Mouse (Mus musculus) neutrophil, adult 83 days (primary cell): ENCODE data around the gene Psg27. TPM values are rescaled to one million over a fixed set of nuclear protein-coding genes. Genes with fewer than 3 reads are reported as not detected.

Experiments used
- total RNA-seq, 2 experiments: library from RNA; stranded (reverse); gene quantifications; one replicate each; pipeline ENCODE4 v1.2.4; 2023

The Psg27 gene
- not detected for total RNA-seq

DNA sequence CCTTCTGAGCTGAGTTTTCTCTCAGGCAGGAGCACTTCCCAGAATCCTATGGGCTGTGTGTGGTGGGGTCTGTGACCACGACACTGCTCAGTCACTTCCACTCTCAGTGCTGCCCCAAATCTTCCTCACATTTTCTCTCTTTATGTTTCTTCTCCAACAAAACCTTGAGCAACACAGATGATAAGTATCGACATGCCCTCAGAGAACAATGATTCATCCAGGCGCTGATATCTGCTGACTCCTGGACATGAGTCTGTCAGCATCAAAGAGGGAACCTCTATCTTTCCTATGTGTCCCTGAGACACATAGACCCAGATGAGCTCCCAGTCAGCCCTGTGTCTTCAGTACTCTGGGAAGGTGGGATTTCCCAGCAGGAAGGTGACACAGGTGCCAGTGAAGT, at the start of gene Psg27:
Psg27 (minus strand) TSS at position 101 of the 400 bp plus-strand sequence.

DNA sequence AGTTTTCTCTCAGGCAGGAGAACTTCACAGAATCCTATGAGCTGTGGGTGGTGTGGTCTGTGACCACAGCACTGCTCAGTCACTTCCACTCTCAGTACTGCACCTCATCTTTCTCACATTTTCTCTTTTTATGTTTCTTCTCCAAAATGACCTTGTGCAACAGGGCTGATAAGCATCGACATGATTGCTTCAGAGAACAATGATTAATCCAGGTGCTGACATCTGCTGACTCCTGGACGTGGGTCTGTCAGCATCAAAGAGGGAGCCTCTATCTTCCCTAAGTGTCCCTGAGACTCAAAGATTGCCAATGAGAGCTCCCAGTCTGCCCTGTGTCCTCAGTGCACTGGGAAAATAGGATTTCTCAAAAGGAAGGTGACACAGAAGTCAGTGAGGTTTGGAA, 49.3 kb upstream of the Psg27 start, which contains the start of gene Psg23:
Psg23 (minus strand) TSS at position 101 of the 400 bp plus-strand sequence.

GRCm38 (mm10) chr7:18532169-18532568, 34.9 kb downstream of the Psg27 start, which contains the start of gene Psg25:
Psg25 (minus strand) TSS chr7:18532269.

Other genes with a start within 250 kb of the Psg27 start
- not detected for gene Psg18, start 212.3 kb downstream of the Psg27 start, total RNA-seq
- gene Psg28, start 135.3 kb downstream of the Psg27 start, total RNA-seq = not detected
- not detected for gene Psg26, start 83.1 kb downstream of the Psg27 start, total RNA-seq
- gene Psg25, start 35.0 kb downstream of the Psg27 start, total RNA-seq = not detected
- not detected for gene Psg23, start 49.2 kb upstream of the Psg27 start, total RNA-seq
- gene Psg21, start 89.4 kb upstream of the Psg27 start, total RNA-seq = not detected
- not detected for gene Psg20, start 118.9 kb upstream of the Psg27 start, total RNA-seq
- not detected for gene Psg22, start 150.8 kb upstream of the Psg27 start, total RNA-seq
- gene Psg19, start 231.2 kb upstream of the Psg27 start, total RNA-seq = not detected